Mouse (Mus musculus) stomach, postnatal 0 days (tissue): ENCODE measurements at regions not wholly inside any gene's neighbourhood (a gene's known extent, or its start where the extent isn't known, plus 50 kb on each side); places are given as distances from the start of the nearest gene placed in this dataset.

ENCODE experiments used
- CTCF ChIP-seq: IDR thresholded peaks from 2 replicates; pipeline ENCODE4 v1.5.1; 2016; ENCODE audit warnings: antibody characterized with exemption, low read depth, mild to moderate bottlenecking, moderate library complexity
- EP300 ChIP-seq: optimal IDR thresholded peaks from 2 replicates; pipeline ENCODE3; 2016; ENCODE audit warnings: antibody characterized with exemption

GRCm38 (mm10) chr12:10655185-10655544 is 264.6 kb downstream of the Rdh14 start:
- TF ChIP-seq EP300 (no peak), CTCF (no peak)
